Mouse (Mus musculus) erythroblast, embryonic 14.5 days (primary cell): Measurements from ENCODE around the gene Arhgef5. TPM values are rescaled to one million over a fixed set of nuclear protein-coding genes. Genes with fewer than 3 reads are reported as not detected.

Experiments
- H3K27me3 ChIP-seq: 2 replicates; pipeline ENCODE4 v1.6.1; 2012; ENCODE audit warnings: inconsistent platforms; ENCODE audit not compliant: control insufficient read depth
- H3K36me3 ChIP-seq: 2 replicates; pipeline ENCODE4 v1.6.1; 2012; ENCODE audit warnings: mild to moderate bottlenecking, inconsistent platforms; ENCODE audit not compliant: control insufficient read depth
- H3K4me1 ChIP-seq: 2 replicates; pipeline ENCODE4 v1.6.1; 2012; ENCODE audit warnings: inconsistent platforms; ENCODE audit not compliant: control insufficient read depth
- H3K4me3 ChIP-seq: replicated peaks from 2 replicates; pipeline ENCODE3; 2012; ENCODE audit warnings: moderate library complexity, mild to moderate bottlenecking, inconsistent platforms
- H3K9me3 ChIP-seq: 2 replicates; pipeline ENCODE4 v1.6.1; 2012; ENCODE audit warnings: low read length, inconsistent platforms, mixed read lengths; ENCODE audit not compliant: control insufficient read depth
- GATA1 ChIP-seq: IDR thresholded peaks from 2 replicates; pipeline ENCODE4 v1.6.1; 2012; ENCODE audit warnings: low read length, inconsistent platforms, mixed read lengths
- TAL1 ChIP-seq: IDR thresholded peaks from 3 replicates; pipeline ENCODE4 v1.6.1; 2012; ENCODE audit warnings: low read length, inconsistent platforms, mixed read lengths
- polyA plus RNA-seq: library from polyadenylated mRNA; stranded (reverse); fragments of >175 nt; gene quantifications from 2 replicates; pipeline ENCODE4 v1.2.3, GENCODE M21; 2012

The Arhgef5 gene
- polyA plus RNA-seq, 1 experiment = not detected

DNA sequence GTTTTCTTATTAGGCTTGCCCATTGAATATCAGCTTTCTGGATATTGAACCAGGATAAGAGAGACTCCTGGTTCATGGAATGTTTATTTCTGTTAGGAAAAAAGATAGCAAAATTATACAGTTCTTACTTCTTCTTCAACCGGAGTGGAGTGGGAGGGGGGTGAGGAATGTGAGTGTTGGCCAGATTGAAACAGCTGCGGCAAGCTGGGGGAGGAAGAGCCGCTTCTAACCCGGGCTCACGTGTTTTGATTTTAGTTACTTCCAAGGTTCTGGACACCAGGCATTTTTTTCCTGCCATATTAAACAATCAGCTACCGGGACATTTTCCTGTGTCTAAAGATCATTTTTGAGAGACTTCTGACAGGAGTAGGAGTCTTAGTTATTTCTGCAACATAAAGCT, 44.7 kb downstream of the Arhgef5 start:
- no peak for TF ChIP-seq GATA1
- no peak for TF ChIP-seq TAL1
- no peak overlapping the region for H3K4me3 ChIP-seq
- H3K9me3 ChIP-seq = no peaks in the 10 kb centered on the region
- no peaks in the 10 kb centered on the region for H3K27me3 ChIP-seq
- H3K4me1 ChIP-seq = no peaks in the 10 kb centered on the region
- H3K36me3 ChIP-seq = no peaks in the 10 kb centered on the region

DNA sequence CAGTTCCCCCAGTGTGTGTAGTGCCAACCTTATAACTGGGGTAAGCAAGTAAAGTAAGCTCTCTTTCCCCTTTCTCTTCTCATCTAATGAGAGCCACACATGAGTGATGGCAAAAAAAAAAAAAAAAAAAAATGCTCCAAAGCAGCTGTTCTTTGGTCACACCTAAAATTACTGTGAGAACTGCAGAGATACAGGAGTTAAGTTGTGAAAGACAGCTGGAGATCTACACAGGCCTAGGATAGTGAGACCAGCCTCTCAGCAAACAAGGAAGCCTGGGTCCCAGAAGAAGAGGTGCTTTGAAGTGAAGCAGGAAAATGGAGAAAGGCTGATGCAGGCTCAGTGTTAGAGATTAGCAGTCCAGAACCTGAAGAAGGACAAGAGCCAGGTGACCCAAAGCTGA, 47.2 kb downstream of the Arhgef5 start:
- Histone ChIP-seq H3K36me3 (no peaks in the 10 kb centered on the region), H3K27me3 (no peaks in the 10 kb centered on the region), H3K9me3 (no peaks in the 10 kb centered on the region), H3K4me1 (no peaks in the 10 kb centered on the region), H3K4me3 (no peak overlapping the region)
- no peak for TF ChIP-seq GATA1
- no peak for TF ChIP-seq TAL1

DNA sequence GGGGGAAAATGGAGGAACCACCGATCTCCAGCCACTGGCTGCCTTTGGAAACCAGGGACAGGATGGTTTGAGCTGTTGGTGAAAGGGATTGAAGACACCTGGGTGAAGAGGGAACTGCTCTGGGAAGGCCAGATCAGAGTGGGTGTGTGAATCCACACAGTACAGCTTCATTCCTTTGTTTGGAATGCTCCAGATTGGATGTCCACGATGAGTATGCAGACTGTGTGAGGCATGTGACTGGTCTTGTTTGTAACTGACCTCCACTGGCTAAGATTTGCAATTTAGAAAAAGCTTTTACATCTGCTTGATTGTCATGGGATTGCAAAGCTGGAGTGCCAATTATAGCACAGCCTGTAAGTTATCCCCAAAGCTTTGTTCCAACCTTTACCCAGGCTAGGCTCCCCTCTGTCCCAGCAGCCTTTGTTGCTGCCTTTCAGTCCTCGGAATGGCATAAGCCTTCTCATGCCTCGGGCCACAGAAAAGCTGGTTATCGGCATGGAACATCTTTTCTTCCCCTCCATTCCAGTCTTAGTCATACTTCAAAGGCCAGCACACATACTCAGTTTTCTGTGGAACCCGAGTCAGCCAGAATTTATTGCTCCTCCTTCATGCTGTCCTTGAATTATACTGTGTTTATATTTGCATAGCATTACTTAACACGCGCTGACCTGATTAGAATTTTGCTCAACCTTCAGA, 47.7 kb downstream of the Arhgef5 start:
- Histone ChIP-seq H3K36me3 (no peaks in the 10 kb centered on the region), H3K4me3 (no peak overlapping the region), H3K4me1 (no peaks in the 10 kb centered on the region), H3K9me3 (no peaks in the 10 kb centered on the region), H3K27me3 (no peaks in the 10 kb centered on the region)
- TF ChIP-seq TAL1 (no peak), GATA1 (no peak)

DNA sequence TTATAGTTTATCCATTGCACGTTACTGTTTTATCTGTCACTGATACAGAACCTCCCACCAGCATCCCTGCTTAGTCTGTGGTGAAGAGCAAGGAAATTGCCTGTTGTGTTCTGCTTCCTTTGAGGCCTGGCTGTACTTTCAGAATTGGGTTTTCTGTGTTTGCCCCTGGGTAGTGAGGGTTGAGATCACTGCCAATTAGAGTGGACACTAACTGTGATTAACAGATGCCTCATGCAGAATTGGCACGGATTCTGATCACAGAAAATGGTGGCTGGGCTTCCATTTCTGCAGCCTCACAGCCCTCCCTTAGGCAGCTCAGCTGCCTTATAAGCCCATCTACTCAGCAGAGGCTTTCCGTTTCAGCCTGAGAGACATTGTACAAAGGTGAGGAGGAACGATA, 68.1 kb downstream of the Arhgef5 start:
- TF ChIP-seq GATA1 = no peak
- no peaks in the 10 kb centered on the region for H3K27me3 ChIP-seq
- H3K9me3 ChIP-seq = no peaks in the 10 kb centered on the region
- H3K4me3 ChIP-seq = no peak overlapping the region
- no peaks in the 10 kb centered on the region for H3K36me3 ChIP-seq
- no peaks in the 10 kb centered on the region for H3K4me1 ChIP-seq

DNA sequence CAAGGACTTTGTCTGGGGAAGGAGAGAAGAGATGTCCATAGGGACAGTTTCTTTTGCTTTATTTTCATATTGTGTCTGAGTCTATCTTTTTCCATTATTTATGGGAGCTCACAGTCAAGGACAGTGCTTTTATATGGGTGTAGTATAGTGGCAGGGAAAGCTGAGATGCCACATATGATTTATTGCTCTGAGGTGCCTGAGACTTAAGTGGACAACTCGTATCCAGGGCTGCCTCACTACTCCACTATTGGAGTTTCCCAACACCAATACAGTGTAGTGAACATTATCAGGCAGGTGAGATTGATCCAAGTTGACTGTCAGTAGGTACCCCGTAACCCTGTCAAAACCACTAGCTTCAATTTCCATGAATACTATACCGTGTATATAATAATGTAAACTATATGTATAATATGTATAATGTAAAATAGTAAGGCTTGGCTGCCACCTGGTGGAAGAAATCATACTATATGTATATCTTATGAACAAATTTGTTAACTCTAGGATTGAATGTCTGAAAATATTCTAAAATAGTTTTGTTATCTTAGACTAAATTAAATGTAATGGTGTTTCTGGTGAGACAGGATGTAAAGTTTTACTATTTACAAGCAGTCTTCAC, 70.3 kb downstream of the Arhgef5 start:
- TF ChIP-seq TAL1 (no peak), GATA1 (no peak)
- Histone ChIP-seq H3K9me3 (no peaks in the 10 kb centered on the region), H3K4me3 (no peak overlapping the region), H3K27me3 (no peaks in the 10 kb centered on the region), H3K36me3 (no peaks in the 10 kb centered on the region), H3K4me1 (no peaks in the 10 kb centered on the region)

DNA sequence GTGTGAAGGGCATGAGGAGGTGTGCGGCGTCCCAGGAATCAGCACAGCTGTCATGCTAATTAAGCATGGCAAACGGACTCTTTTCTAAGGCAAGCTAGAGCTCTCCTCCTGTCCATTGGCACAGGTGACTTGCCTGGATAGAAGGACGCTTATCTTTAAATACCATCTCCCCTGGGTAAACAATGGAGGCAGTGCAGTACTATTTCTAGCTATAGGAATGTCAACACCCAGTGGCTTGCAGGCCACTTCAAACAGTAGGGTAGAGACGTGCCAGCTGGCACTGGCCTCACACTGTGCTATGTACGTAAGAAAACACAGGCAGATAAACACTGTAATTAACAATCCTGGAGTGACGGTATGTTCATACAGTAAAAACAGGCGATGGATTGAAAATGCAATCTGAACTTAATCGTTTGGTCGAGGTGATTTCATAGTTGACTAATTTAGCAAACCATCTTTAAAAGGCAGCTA, 72.1 kb downstream of the Arhgef5 start:
- H3K36me3 ChIP-seq = no peaks in the 10 kb centered on the region
- no peaks in the 10 kb centered on the region for H3K27me3 ChIP-seq
- no peak overlapping the region for H3K4me3 ChIP-seq
- TF ChIP-seq TAL1 = no peak
- no peak for TF ChIP-seq GATA1
- H3K9me3 ChIP-seq = no peaks in the 10 kb centered on the region
- no peaks in the 10 kb centered on the region for H3K4me1 ChIP-seq

DNA sequence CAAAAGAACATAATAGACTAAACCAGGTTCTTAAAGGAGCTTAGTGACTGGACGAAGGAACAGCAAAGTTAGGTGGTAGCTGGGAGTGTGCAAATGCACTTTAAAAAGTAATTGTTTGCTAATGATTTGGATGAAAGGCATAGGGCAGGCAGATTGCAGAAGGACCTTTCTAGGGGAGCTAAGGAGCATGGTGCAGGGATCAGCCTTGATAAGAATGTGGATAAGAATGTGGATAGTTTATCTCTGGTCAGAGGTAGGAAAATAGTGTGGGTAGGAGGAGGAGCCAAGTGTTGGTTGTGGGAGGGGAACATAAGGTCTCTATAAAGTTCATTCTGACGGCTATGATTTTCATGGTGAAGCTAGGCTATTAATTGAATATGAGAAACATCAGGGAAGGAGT, 73.4 kb downstream of the Arhgef5 start:
- Histone ChIP-seq H3K27me3 (no peaks in the 10 kb centered on the region), H3K4me3 (no peak overlapping the region), H3K9me3 (no peaks in the 10 kb centered on the region), H3K4me1 (no peaks in the 10 kb centered on the region), H3K36me3 (no peaks in the 10 kb centered on the region)
- TF ChIP-seq GATA1 = no peak
- no peak for TF ChIP-seq TAL1

Other genes starting within 250 kb of the Arhgef5 start
- 0.03 TPM in 1 of 2 replicates, not detected in the other for gene Olfr441, start 159.2 kb upstream of the Arhgef5 start, polyA plus RNA-seq
- gene Olfr237-ps1, start 119.0 kb upstream of the Arhgef5 start, polyA plus RNA-seq = not detected in 2 replicates
- gene Olfr437, start 102.3 kb upstream of the Arhgef5 start, polyA plus RNA-seq = not detected in 2 replicates
- not detected in 2 replicates for gene Olfr13, start 93.4 kb upstream of the Arhgef5 start, polyA plus RNA-seq
- gene Olfr435, start 68.4 kb upstream of the Arhgef5 start, polyA plus RNA-seq = not detected in 2 replicates
- gene Olfr434, start 52.6 kb upstream of the Arhgef5 start, polyA plus RNA-seq = not detected in 2 replicates
- not detected in 2 replicates for gene Olfr47, start 34.1 kb upstream of the Arhgef5 start, polyA plus RNA-seq
- not detected in 2 replicates for gene Nobox, start 44.0 kb downstream of the Arhgef5 start, polyA plus RNA-seq